Mouse (Mus musculus) thymus, adult 18-20 months (tissue): ENCODE results near the gene Tpx2.

ENCODE experiments used
- DNase-seq, 2 experiments: peaks; one replicate each; pipeline ENCODE4 v3.0.0; 2022; ENCODE audit warnings: mixed read lengths in 2 of 2

Tpx2 gene

DNA sequence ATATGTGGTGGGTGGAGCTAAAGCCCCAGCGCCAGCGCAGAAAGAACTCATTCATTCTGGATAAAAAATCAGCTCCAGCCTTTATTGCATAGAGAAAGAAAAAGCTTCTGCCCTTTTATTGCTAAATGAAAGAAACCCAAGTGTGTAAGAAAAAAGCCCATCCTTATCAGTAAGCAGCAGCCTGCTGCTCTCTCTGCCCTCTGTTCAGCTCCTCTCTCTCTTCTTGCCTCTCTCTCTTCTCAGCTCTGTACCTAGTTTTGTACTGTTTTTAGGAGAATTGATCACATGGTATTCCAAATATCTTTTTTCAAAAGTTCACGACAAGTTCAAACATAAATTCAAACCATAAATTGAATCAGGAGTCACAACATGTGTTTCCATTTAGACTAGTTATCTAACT lies 30.5 kb downstream of the Tpx2 start:
- DNase-seq, result no peak

DNA sequence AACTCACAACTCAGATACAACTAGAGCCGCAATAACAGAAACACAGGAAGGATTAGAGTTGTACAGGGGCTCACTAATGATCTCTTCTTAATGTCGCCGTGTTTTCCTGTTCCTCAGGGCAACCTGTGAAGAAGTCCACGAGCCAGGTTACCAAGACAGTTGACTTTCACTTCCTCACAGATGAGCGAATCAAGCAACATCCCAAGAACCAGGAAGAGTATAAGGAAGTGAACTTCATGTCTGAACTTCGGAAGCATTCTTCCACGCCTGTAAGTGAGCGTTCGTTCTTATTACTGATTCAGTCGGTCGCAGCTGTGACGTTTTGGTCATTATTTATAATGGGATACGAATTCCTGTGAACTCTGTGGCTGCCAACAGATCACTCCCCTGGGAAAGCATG lies 33.1 kb downstream of the Tpx2 start:
- DNase-seq, result no peak

DNA sequence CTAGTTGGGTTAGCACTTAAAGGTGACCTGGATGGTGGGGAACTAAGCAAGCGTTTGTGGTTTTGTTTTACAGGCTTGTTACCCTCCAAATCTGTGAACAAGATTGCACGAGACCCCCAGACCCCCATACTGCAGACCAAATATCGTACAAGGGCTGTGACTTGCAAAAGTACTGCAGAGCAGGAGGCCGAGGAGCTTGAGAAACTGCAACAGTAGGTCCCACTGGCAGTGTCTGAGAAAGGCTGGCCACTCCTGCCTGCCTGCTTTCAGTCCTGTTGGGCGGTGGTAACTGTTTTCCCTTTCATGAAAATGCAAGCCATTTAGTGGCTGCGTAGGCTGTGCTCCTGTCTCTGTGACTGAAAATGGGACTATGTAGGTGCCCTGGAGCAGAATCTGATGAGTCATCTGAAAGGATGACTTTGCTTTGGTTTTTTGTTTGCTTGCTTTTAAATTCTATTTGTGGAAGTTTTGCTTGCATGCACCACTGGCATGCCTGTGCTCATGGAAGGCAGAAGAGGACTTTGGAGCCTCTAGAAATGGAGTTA lies 36.4 kb downstream of the Tpx2 start:
- DNase-seq, result no peak

DNA sequence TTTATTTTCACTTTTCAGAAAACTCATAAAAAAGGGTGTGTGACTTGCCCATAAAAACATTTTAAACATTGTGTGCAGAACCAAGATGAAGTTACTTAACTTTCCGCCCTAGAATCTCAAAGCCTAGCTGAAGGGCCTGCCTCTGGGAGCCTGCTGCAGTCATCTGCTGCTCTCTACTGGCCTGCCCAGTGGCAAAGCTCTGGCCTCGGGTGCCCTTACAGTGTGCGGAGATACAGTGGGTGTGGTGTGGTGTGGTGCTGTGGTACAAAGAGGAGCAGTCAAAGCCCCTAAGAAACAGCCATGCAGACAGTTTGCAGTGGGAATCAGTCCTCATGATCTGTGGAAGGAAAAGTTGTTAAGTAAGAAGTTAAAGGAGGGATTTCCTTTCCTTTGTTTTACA lies 39.5 kb downstream of the Tpx2 start:
- DNase-seq, result no peak

DNA sequence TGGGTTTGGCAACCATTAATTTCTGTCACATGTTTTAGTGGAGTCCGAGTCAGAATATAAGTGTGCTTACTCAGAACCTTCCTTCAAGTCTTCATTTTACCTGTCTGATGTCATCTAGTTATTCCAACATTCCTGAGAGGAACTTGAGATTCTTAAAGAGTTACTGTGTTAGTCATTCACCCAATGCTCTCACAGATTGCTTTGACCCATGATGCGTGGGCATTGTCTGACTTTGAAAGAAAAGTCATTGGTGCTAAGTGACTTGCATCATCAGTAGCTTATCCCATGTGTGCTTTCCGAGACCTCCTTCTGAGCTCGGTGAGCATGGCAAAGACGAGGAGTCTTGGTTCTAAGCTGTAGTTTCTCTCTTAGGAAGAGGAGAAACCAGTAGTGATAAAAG lies 41.0 kb downstream of the Tpx2 start:
- DNase-seq, result no peak

DNA sequence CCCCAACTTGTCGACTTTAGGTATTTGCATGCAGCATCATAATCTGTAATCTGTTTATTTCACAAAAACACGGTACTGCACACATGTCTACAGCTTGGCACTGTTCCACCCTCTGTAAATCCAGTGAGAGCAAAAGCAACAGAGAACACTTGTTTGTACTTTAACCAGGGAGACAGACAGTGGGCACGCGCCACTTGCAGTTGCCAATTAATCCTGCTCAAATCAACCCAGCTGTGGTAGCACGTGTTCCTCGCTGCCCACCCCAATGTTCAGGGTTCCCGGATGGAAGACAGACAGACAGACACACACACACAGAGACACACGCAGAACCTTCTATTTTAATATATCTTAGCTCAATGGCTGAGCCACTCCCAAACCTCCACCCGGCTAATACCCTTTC lies 48.1 kb downstream of the Tpx2 start:
- no peak for DNase-seq

DNA sequence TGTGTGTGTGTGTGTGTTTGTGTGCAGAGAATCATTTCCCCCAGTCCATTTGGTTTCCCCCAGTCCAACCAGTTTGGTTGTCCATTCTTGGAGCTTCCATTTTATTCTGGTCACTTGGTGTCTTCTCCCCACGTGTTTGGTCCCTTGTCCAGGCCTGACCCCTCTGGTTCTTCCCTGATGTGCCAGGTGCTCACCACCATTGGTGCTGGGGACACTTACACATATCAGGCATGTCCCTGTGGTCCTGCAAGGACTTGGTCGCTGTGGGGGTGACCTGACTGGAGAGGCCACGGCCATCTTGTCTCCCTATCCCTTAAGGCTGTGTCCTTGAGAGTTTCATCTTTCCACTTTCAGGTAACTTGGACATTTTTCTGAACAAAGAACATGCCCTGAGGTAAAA lies 49.2 kb downstream of the Tpx2 start:
- DNase-seq, result no peak

GRCm38 (mm10) chr2:152899011-152899410 lies 51.2 kb downstream of the Tpx2 start:
- no peak for DNase-seq

- no peak for DNase-seq
These were observed 53.5 kb downstream of the Tpx2 start for GRCm38 (mm10) chr2:152901296-152901695.

DNA sequence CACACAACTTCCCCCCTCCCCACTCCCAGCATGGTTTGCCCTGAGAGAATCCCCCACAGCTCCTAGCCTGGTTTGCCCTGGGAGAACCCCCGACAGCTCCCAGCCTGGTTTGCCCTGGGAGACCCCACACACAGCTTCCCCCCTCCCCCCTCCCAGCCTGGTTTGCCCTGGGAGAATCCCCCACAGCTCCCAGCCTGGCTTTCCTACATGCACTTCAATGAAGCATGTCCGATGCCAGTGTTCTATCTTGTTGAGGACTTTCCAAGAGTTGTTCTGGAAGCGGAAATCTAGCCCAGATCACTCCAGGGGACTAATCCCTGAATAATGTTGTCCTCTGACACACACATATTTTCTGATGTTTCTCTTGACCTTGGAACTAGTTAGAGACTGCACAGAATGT lies 54.9 kb downstream of the Tpx2 start:
- no peak for DNase-seq

DNA sequence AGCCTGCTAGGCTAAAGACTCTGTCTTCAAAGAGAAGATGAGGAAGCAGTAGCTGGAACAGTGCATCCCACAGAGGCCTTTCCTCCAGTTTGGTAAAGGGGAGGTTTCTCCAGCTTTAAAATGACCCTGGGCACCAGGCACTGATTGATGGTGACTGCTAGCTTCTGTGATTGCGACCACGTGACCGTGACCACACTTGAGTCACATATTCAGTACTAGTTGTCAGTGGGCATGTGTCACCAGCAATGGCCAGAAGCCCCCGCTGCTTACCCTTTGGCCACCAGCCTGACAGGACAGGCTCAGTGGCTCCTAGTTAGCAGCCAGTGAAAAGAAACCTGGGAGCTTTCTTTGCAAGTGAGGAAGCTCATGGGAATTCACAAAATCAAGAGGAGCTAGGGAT lies 55.8 kb downstream of the Tpx2 start:
- no peak for DNase-seq

GRCm38 (mm10) chr2:152904127-152904643 lies 56.4 kb downstream of the Tpx2 start:
- DNase-seq, result no peak

- no peak for DNase-seq
These were observed 57.5 kb downstream of the Tpx2 start for GRCm38 (mm10) chr2:152905036-152905829.

- no peak for DNase-seq
These were observed 58.7 kb downstream of the Tpx2 start for GRCm38 (mm10) chr2:152906274-152907037.

DNA sequence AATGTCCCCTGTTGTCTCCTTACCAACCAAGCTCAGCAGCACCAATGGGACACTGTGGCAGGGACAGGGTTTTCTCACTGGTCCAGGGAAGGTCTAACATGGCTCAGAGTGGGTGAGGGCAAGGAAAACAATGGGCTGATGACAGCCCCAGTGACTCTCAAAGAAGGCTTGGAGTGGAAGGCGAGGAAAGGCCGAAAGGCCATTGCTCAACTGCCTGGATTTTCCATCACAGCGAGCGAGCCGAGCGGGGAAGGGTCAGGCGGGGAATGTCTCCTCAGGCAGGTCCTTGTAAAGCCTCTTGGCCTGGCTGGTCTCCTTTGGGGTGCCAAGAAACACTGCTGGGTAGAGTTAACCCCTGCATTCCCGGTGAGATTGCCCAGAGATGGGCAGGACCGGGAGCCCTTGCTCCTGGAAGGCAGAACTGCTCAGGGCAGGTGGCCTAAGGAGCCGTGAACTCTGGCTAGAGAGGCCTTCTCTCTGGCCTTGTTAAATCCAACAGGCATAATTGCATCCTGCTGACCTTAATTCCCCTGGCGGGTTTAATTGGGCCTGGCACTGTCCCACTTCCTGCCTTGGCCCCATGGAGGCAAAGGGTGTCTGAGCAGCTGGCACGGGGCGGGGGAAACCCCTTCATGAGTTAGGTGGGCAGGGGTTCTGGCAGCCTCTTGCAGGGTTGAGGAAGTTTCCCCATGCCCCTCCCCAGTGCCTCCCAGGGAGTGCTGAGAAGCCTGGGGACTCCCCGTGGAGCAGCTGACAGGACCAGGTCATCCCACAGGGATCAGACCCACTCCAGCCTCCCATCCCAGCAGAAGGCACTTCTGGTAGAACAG lies 59.6 kb downstream of the Tpx2 start:
- no peak for DNase-seq

GRCm38 (mm10) chr2:152909848-152910247 lies 62.1 kb downstream of the Tpx2 start:
- no peak for DNase-seq

GRCm38 (mm10) chr2:152911031-152911430 lies 63.3 kb downstream of the Tpx2 start, which contains the start of gene Mylk2:
Gene Mylk2 (plus strand): TSS chr2:152911352.
- DNase-seq, result no peak

DNA sequence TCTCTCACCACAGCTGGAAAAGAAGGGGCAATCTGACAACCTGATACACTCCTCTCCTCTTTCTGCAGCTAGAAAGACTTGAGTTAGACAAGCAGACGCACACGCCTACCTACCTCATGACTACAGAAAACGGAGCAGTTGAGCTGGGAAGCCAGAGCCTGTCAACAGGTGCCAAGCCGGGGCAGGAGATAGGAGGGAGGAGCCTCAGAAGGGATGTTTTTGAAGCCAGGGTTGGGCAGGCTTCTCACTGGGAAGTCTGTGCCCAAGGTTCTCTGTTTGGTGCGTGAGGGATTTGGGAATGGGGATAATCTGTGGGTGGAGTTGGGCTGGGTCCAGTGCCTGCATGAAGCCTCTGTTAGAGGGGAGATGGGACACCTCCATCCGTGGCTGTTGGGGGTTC lies 63.7 kb downstream of the Tpx2 start:
- no peak for DNase-seq

GRCm38 (mm10) chr2:152913471-152913870 lies 65.7 kb downstream of the Tpx2 start:
- DNase-seq, result no peak

GRCm38 (mm10) chr2:152914310-152915120 lies 66.8 kb downstream of the Tpx2 start:
- peak; percentile 43 to 56 for DNase-seq

- no peak for DNase-seq
These were observed 67.7 kb downstream of the Tpx2 start for GRCm38 (mm10) chr2:152915453-152915852.

- no peak for DNase-seq
These were observed 68.3 kb downstream of the Tpx2 start for GRCm38 (mm10) chr2:152916111-152916510.
